Mouse (Mus musculus) cerebellum, adult 9-11 months (tissue): ENCODE data around the gene Ago3.

Experiments
- DNase-seq: peaks from one replicate; pipeline ENCODE4 v3.0.0; 2022

Ago3 gene

GRCm38 (mm10) chr4:126429347-126430079, at the start of gene Ago3:
Gene Ago3, minus strand, starts transcription at chr4:126429556.
- peak; percentile 94 for DNase-seq

GRCm38 (mm10) chr4:126473031-126473430, 43.7 kb upstream of the Ago3 start:
- DNase-seq, result no peak

GRCm38 (mm10) chr4:126469334-126469733, 40.0 kb upstream of the Ago3 start:
- no peak for DNase-seq

GRCm38 (mm10) chr4:126468925-126469324, 39.6 kb upstream of the Ago3 start:
- no peak for DNase-seq

- peak; percentile 96 for DNase-seq
Measured at GRCm38 (mm10) chr4:126468285-126468901, 39.0 kb upstream of the Ago3 start, which contains the start of gene Ago1. Gene Ago1, minus strand, starts transcription at chr4:126468583.

- peak; percentile 68 for DNase-seq
Measured at GRCm38 (mm10) chr4:126467721-126468284, 38.4 kb upstream of the Ago3 start.

GRCm38 (mm10) chr4:126466251-126466750, 36.9 kb upstream of the Ago3 start:
- DNase-seq, result no peak

GRCm38 (mm10) chr4:126465843-126466242, 36.5 kb upstream of the Ago3 start:
- DNase-seq, result peak; percentile 39

GRCm38 (mm10) chr4:126464892-126465235, 35.5 kb upstream of the Ago3 start:
- DNase-seq, result no peak

GRCm38 (mm10) chr4:126464189-126464891, 35.0 kb upstream of the Ago3 start:
- DNase-seq, result no peak

- no peak for DNase-seq
Measured at GRCm38 (mm10) chr4:126455441-126455840, 26.1 kb upstream of the Ago3 start.

GRCm38 (mm10) chr4:126454547-126455254, 25.3 kb upstream of the Ago3 start:
- DNase-seq, result no peak

GRCm38 (mm10) chr4:126450268-126450667, 20.9 kb upstream of the Ago3 start:
- DNase-seq, result no peak

- DNase-seq, result no peak
Measured at GRCm38 (mm10) chr4:126447126-126447525, 17.8 kb upstream of the Ago3 start.

- DNase-seq, result no peak
Measured at GRCm38 (mm10) chr4:126444528-126444927, 15.2 kb upstream of the Ago3 start.

- DNase-seq, result no peak
Measured at GRCm38 (mm10) chr4:126438261-126438660, 8.9 kb upstream of the Ago3 start.

- DNase-seq, result peak; percentile 64
Measured at GRCm38 (mm10) chr4:126436268-126436667, 6.9 kb upstream of the Ago3 start.

GRCm38 (mm10) chr4:126434094-126434493, 4.7 kb upstream of the Ago3 start:
- no peak for DNase-seq

- DNase-seq, result no peak
Measured at GRCm38 (mm10) chr4:126433175-126433574, 3.8 kb upstream of the Ago3 start.

GRCm38 (mm10) chr4:126431746-126432145, 2.4 kb upstream of the Ago3 start:
- DNase-seq, result no peak

- DNase-seq, result peak; percentile 20
Measured at GRCm38 (mm10) chr4:126428682-126429346, 542 bp downstream of the Ago3 start.

- DNase-seq, result no peak
Measured at GRCm38 (mm10) chr4:126423866-126424265, 5.5 kb downstream of the Ago3 start.
